Mouse (Mus musculus) MEL-GATA-1-ER (cell line): ENCODE data around the gene Itprid2.
"Not testable (repeated sequence)": the region's sequence is repeated elsewhere in the genome, so short reads cannot be mapped to it uniquely, and the experiment has no call there.

ENCODE experiments used
- DNase-seq: peaks from one replicate; pipeline ENCODE4 v3.0.0-alpha.2; 2012; ENCODE audit warnings: low read depth; ENCODE audit errors: extremely low read depth

The Itprid2 gene

GRCm38 (mm10) chr2:79634528-79635400 is at the start of gene Itprid2:
Gene Itprid2 (plus strand): TSS chr2:79635352.
- peak; percentile 71 for DNase-seq

DNA sequence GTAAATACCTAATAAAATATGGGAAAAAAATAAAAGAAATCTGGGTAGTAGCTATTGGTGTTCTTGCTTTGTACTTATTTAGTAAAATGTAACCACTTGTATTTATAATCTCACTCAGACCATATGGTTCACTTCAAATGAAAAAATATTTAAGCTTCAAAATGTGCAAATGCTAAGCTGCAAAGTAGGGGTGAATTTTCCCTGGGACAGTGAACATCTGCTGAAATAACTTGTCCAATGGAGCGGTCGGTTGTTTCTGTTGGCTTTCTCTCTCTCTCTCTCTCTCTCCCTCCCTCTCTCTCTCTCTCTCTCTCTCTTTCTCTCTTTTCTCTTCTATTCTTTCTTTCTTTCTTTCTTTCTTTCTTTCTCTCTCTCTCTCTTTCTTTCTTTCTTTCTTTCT is 39.0 kb upstream of the Itprid2 start:
- no peak for DNase-seq

GRCm38 (mm10) chr2:79597090-79597489 is 38.1 kb upstream of the Itprid2 start:
- no peak for DNase-seq

- not testable (repeated sequence) for DNase-seq
These were observed 34.0 kb upstream of the Itprid2 start for GRCm38 (mm10) chr2:79601109-79601508.

DNA sequence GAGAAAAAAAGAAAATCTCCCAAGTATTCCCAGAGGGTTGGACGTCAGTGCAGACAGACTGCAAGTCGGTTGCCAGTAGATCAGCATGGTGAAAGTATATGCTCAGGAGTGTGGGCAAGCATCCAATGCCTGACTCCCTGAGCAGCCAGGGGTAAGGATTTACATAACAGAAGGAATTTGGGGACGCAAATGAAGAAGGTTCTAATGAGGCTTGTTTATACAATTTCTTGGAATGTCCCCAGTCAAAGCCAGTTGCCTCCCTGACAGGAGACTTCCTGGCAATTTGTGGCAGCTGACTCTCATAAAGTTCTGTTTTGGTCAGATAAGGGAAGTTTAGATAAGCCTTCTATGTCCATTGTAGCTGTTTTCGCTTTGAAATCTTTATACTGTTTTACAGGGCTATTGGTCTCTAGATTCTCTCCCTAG is 33.4 kb upstream of the Itprid2 start:
- no peak for DNase-seq

GRCm38 (mm10) chr2:79602306-79602705 is 32.8 kb upstream of the Itprid2 start:
- DNase-seq = no peak

DNA sequence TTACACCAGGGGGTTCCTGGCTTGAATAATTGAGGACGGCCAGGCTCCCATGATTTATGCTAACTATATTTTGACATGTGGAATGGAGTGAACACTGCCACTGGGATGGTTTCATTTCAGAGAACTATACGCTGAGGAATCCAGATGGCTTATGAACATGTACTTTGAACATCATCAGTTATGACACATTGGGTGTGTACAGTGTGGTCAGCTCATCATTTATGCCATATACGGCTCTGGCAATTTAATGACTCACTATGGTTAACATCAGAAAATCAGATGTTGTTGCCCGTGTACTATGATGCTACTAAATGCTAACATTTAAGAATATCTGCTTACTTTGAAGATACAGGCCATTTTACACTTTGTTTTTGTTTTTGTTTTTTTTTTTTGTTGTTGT is 31.8 kb upstream of the Itprid2 start:
- no peak for DNase-seq

- no peak for DNase-seq
These were observed 29.1 kb upstream of the Itprid2 start for GRCm38 (mm10) chr2:79606033-79606432.

GRCm38 (mm10) chr2:79607181-79607580 is 28.0 kb upstream of the Itprid2 start:
- no peak for DNase-seq

GRCm38 (mm10) chr2:79608301-79609074 is 26.7 kb upstream of the Itprid2 start:
- DNase-seq = no peak

DNA sequence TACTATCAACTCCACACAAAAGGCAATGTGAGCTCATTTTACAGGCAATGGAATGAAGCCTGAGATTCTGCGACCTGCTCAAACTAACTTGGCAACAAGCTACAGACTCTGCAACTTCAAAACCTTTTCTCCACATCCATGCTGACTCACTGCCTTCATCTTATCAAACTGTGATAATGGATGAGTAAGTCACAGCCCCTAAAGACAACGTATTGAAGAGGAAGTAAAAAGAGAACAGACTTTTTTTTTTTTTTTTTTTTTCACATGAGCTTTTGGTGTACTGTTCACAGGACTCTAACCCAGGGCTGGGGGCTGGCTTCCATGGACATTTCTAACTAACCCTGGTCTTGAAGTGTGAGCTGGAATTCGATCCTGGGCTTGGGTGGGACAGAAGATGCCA is 24.3 kb upstream of the Itprid2 start:
- peak; percentile 79 for DNase-seq

DNA sequence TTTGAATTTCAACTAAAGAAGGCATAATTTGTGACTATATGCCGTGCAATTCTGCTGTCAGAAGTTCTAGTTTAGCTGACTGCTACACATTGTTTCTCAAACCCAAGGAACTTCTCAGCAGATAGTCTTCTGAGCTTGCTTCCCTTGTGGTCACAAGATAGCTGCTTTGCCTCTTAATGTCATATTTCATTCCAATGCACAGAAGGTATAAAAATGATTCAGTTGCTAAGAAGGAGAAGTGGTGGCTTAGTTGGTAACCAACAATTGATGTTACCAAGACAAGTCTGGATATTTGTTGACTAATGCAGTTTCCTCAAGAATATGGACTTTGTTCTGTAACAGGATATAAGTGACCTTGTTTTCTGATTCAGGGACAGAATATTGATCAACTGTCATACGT is 17.0 kb upstream of the Itprid2 start:
- DNase-seq = no peak

DNA sequence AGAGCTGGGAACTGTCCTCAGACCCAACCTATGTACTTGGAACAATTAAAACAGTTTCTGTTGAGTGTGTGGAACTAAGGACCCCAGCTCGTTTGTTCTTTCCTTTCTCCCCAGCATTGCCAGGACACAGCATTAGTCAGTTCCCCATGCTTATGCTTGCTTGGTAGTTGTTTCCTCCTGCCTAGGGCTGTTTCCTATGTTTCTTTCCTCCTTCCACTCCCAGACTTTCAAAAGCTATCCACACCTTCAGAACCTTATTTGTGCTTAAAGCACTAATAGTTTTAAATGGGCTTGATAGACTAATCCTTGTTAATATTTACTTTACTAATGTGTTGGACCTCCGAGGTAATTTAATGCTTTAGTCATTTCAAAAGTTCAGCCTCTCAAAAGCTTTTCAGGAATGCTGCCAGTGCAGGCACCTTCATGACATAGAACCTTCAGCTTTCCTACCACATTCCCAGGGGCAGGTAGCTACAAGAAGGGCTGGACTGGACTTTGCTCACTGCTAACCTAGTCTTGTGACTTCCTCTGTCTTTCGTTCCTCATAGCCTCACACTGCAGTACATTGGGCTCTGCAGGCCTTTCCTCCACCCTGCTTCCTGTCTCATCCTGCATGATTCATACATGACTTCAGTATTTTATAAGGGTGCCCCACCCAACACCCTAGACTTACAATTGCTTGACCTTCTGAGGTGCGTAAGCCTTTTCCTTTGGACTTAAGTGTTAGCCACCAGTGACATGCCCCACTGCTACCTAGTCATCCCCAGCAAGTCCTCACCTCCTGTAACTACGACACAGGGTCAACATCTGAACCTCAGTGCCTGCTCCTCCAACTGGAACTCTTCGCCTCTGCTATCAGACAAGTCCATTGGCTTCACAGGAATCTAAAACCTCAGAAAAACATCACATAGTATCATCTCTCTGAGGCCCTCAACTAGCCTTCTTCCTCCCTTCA is 16.3 kb upstream of the Itprid2 start:
- DNase-seq = no peak

DNA sequence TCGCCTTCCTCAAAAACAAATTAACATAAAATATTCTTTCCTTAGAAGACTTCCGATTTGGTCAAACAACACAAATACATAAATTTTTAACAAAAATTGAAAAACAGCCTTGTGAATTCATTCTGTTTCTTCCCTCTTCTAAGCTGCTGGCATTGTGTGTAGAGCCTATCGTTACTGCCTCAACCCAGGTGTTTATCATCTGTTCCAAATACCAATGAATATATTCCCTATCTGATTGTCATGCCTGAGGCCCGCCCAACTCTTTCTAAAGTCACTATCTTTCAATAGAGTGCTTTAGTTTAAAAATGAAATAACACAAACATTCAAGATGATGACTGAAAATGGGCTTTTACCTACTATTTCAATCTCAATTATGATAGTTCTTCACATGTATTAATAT is 11.9 kb upstream of the Itprid2 start:
- no peak for DNase-seq

- DNase-seq = no peak
These were observed 7.5 kb upstream of the Itprid2 start for GRCm38 (mm10) chr2:79627624-79628023.

DNA sequence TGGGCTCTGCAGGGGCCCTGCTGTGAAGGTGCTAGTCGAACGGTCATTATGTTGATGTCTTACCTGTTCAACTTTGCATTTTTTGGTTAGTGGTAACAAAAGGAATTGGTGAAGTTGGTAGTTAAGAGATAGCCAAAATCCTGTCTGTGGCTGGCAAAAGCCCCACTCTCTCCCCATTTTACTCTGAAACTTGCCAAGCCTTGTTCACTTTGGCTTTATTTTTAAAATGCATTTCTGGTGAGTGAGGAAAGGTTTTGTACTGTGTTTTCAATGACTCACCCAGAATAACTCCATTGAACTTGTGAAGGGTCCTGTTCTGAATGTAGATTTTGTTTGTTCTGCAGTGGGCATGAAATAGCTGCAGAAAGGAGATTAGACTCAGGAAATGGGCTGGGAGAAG is 4.9 kb upstream of the Itprid2 start:
- DNase-seq = no peak

DNA sequence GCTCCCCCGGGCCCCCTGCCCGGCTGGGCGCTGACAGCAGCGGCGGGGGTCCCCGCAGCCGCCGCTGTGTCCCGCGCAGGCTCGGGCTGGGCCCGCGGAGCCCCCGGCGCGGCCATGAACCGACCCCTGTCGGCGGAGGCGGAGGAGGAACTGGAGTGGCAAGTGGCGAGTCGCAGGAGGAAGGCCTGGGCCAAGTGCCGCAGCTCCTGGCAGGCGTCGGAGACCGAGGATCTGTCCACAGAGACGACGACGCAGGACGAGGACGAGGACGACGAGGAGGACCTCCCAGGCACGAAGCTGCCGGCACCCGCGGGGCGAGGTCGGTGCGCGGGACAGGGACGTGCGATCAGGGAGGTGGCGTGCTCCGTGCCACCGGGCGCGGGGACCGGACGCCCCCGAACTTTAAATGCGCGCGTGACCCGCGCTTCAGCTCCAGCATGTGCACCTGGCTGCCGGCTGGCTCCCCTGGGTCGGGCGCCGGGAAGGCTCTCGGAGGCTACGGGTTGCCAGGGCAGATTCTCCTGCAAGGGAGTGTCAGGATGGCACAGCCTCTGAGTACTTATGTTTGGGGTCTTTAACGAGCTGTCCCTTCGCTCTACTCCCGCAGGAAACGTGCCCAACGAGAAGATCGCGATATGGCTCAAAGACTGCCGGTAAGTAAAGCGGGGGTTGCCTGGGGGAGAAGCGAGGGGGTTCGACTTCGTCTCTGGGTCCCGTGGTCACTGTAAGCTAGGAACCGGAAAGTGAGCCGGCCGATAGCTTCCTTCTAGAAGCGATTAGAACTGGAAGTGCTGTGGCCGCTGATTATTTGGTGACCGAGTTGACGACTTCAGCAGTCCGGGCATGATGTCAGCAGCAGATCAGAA is 507 bp downstream of the Itprid2 start:
- DNase-seq = peak; percentile 66

DNA sequence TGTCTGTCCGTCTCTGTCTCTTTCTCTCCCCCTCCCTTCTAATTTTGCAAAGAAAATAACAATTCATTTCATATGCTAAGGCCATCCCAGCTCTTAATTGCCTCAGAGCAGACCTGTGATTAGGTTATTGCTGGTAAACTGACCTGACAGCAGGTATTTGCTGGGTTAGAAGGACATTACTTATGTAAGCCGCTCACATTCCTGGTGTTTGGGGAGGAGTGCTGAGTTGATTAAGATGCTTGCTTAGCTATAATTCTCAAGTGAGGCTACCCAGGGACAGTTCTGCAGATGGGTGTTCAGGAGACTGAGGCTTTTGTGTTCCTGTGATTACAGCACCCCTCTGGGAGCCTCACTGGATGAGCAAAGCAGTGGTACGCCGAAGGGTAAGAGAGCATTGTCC is 3.8 kb downstream of the Itprid2 start:
- DNase-seq = no peak

GRCm38 (mm10) chr2:79646237-79646688 is 11.1 kb downstream of the Itprid2 start:
- peak; percentile 24 for DNase-seq

DNA sequence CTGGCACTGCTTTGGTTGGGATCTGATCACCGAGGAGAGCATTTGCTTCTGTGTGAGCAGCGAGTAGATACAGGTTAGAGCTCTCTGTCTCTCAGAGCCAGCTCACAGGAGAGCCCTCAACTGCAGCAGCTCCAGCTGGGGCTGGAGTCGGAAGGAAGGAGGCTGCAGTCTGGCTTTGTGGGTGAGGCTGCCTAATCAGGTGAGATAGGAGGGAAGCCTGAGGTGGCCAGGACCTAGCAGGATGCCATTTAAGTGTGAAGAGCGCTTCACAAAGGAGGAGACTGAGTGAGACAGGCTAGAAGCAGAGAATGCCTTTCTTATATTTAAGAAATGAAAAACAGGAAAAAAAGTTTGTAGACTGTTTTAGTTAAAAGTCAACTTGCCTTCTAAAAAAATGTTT is 11.9 kb downstream of the Itprid2 start:
- no peak for DNase-seq
